8 mouse cellular contexts compared by ENCODE assay signal in the genomic region with DNA sequence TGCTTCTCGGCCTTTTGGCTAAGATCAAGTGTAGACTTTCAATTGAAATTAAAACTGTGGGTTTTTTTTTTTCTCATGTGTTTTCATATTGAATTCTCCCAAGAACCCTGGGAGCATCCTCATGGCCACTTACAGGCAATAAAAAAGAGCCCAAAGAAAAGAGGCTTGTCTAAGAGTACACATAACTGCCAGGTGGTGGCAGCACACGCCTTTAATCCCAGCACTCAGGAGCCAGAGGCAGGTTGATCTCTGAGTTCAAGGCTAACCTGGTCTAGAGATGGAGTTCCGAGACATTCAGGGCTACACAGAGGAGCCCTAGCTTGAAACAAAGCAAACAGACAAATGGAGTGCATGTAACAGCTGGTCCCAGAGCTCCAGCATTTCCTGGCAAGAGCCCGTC. TPM values are rescaled to one million over a fixed set of nuclear protein-coding genes. Genes with fewer than 3 reads are reported as not detected.
DNase-seq lines count a peak whose midpoint lies in the region; ATAC-seq and TF ChIP-seq lines count a peak whose summit lies in the region.

No protein-coding gene starts in this region.

- H3K9ac ChIP-seq in kidney, postnatal 0 days (ENCODE audit: low read depth, low read length) = no peak overlapping the region
- no peak overlapping the region for H3K9ac ChIP-seq in CH12.LX (ENCODE audit: insufficient read depth, low read depth)
- no peak overlapping the region for H3K9ac ChIP-seq in neural tube, embryonic 15.5 days (replicated peaks)

- in situ Hi-C loops in CH12.LX (cut with MboI; ENCODE audit: low pct_ligation_motif_present, low pct_unique_long_range_greater_than_20kb, low sequenced_read_pairs) = loop anchor here (5.0 to 10.0 kb wide), 2 partner anchors 41 to 109 kb away; partner anchors contain the start of gene Mapkapk3

- no peak overlapping the region for H3K4me3 ChIP-seq in kidney, postnatal 0 days (replicated peaks; ENCODE audit: low read depth, low read length)
- no peak overlapping the region for H3K4me3 ChIP-seq in CH12.LX (replicated peaks in 1 of 3; ENCODE audit: low read depth in 2 of 3, low read length in 2 of 3, poor library complexity in 1 of 3)
- no peak overlapping the region for H3K4me3 ChIP-seq in neural tube, embryonic 15.5 days (replicated peaks)

- 59% methylated on average over 4 of the region's 4 CpGs for WGBS in kidney, postnatal 0 days
- 66% methylated on average over 4 of the region's 4 CpGs for WGBS in neural tube, embryonic 15.5 days

- TF ChIP-seq CTCF in kidney, postnatal 0 days (IDR thresholded peaks at IDR 0.05; ENCODE audit: low read depth) = peak; percentile 63
- peak; percentile 18 to 87; a peak in 3 of 4 replicates for TF ChIP-seq CTCF in CH12.LX (conservative IDR thresholded peaks at IDR 0.05 in 1 of 2, IDR thresholded peaks at IDR 0.05 in 1 of 2; ENCODE audit: low read depth in 2 of 2, low read length in 2 of 2)

- no peak overlapping the region for H3K27ac ChIP-seq in kidney, postnatal 0 days
- H3K27ac ChIP-seq in CH12.LX (ENCODE audit: insufficient read depth, low read depth) = no peak overlapping the region
- H3K27ac ChIP-seq in neural tube, embryonic 15.5 days (replicated peaks) = no peak overlapping the region

- no peaks in the 10 kb centered on the region for H3K4me1 ChIP-seq in kidney, postnatal 0 days (replicated peaks; ENCODE audit: insufficient read depth, low read length)
- no peaks in the 10 kb centered on the region for H3K4me1 ChIP-seq in CH12.LX (ENCODE audit: control insufficient read depth in 1 of 2, insufficient read depth in 2 of 2)
- H3K4me1 ChIP-seq in neural tube, embryonic 15.5 days = peaks cover 3% of the 10 kb centered on the region; the same call in 1 of the 2 replicates

- intact Hi-C loops in left cerebral cortex, postnatal 10 days (cut with DNase I) = loop anchor here (5.0 kb wide), 2 partner anchors 46 to 96 kb away; partner anchors contain the start of gene 6430571L13Rik

- no peak overlapping the region for H3K4me2 ChIP-seq in kidney, postnatal 0 days (ENCODE audit: low read length)
- H3K4me2 ChIP-seq in CH12.LX (ENCODE audit: insufficient read depth, low read depth, poor library complexity, severe bottlenecking) = no peak overlapping the region
- no peak overlapping the region for H3K4me2 ChIP-seq in neural tube, embryonic 15.5 days

- no peak for TF ChIP-seq EP300 in CH12.LX (IDR thresholded peaks at IDR 0.05; ENCODE audit: low read length)

- no peak for ATAC-seq in kidney, postnatal 0 days (replicated peaks; ENCODE audit: low FRiP score, low read depth)
- ATAC-seq in neural tube, embryonic 15.5 days (ENCODE audit: low FRiP score) = no peak
- ATAC-seq in monocyte, adult 5-6 weeks (replicated peaks; ENCODE audit: insufficient number of reproducible peaks, low FRiP score, low TSS enrichment, poor library complexity, severe bottlenecking) = no peak

- dilution Hi-C loops in CH12.LX (cut with MboI; ENCODE audit: extremely low pct_ligation_motif_present, extremely low pct_unique_long_range_greater_than_20kb, low sequenced_read_pairs) = no loop called here

- peak; percentile 46 for DNase-seq in kidney, postnatal 0 days (ENCODE audit: low spot score)
- no peak for DNase-seq in kidney, adult 11 months
- DNase-seq in CH12.LX (ENCODE audit: extremely low read depth) (peak; percentile 33), R1 (ENCODE audit: low read depth, low spot score) (peak; percentile 71)
- DNase-seq in lung, postnatal 10 days = peak; percentile 21
- DNase-seq in left cerebral cortex, postnatal 10 days (ENCODE audit: extremely low spot score in 1 of 2, low spot score in 2 of 2) = no peak

- H3K79me2 ChIP-seq in CH12.LX (replicated peaks; ENCODE audit: control insufficient read depth, extremely low read depth, insufficient read depth, poor library complexity, severe bottlenecking) = no peaks in the 10 kb centered on the region

- no peaks in the 10 kb centered on the region for H3K36me3 ChIP-seq in kidney, postnatal 0 days (ENCODE audit: insufficient read depth, low read length)
- H3K36me3 ChIP-seq in CH12.LX (replicated peaks in 1 of 2; ENCODE audit: control insufficient read depth in 1 of 2, insufficient read depth in 1 of 2, low read length in 1 of 2) = no peaks in the 10 kb centered on the region
- H3K36me3 ChIP-seq in neural tube, embryonic 15.5 days = no peaks in the 10 kb centered on the region

- TF ChIP-seq POLR2A in CH12.LX (IDR thresholded peaks at IDR 0.05; ENCODE audit: low read depth, low read length) = no peak

- TF ChIP-seq RAD21 in CH12.LX (IDR thresholded peaks at IDR 0.05; ENCODE audit: low read depth, low read length) = peak; percentile 81

- H3K27me3 ChIP-seq in kidney, postnatal 0 days (ENCODE audit: insufficient read depth, low read length) = no peaks in the 10 kb centered on the region
- H3K27me3 ChIP-seq in CH12.LX (replicated peaks) = peaks cover 28% of the 10 kb centered on the region
- H3K27me3 ChIP-seq in neural tube, embryonic 15.5 days (replicated peaks) = no peaks in the 10 kb centered on the region

- H3K9me3 ChIP-seq in kidney, postnatal 0 days (replicated peaks; ENCODE audit: low read length) = no peaks in the 10 kb centered on the region
- H3K9me3 ChIP-seq in CH12.LX (replicated peaks; ENCODE audit: low read length) = no peaks in the 10 kb centered on the region
- no peaks in the 10 kb centered on the region for H3K9me3 ChIP-seq in neural tube, embryonic 15.5 days (replicated peaks)

TF ChIP-seq in CH12.LX, 34 proteins besides CTCF, POLR2A, EP300 and RAD21:
- TF ChIP-seq BHLHE40 (IDR thresholded peaks at IDR 0.05; ENCODE audit: low read depth, low read length) (no peak), ZC3H11A (IDR thresholded peaks at IDR 0.05; ENCODE audit: low read depth, low read length) (peak; percentile 66), SMC3 (IDR thresholded peaks at IDR 0.05; ENCODE audit: low read depth, low read length) (peak; percentile 88), MEF2A (IDR thresholded peaks at IDR 0.05; ENCODE audit: borderline replicate concordance, low read depth, low read length) (no peak), PAX5 (IDR thresholded peaks at IDR 0.05; ENCODE audit: low read length) (no peak)

RNA-seq across cellular contexts. Expression of gene Dock3, which starts 14.5 kb away (rescaled TPM):
- polyA plus RNA-seq in kidney, postnatal 0 days (2015; fragmentation: Nextera tagmentation; extraction: Ambion mirVana) = 0.20 and 0.37 TPM in 2 replicates
- total RNA-seq in CH12.LX (2012; rRNA removed) (0.21 and 0.30 TPM in 2 replicates), CH12.LX (2014; rRNA removed) (not detected in 2 replicates)
- not detected in 2 replicates for polyA plus RNA-seq in CH12.LX (2012; ENCODE audit: insufficient read length, low read depth)
- polyA plus RNA-seq in neural tube, embryonic 15.5 days (2015; fragmentation: Nextera tagmentation; extraction: Ambion mirVana) = 18.6 and 26.7 TPM in 2 replicates
- 100 to 1,000 TPM; 168 to 173 TPM for total RNA-seq in left cerebral cortex, postnatal 10 days (2021)
- total RNA-seq in monocyte, adult 5-6 weeks (2017) = 0.19 TPM in 1 of 3 replicates, not detected in the others

RNA-seq across cellular contexts. Expression of gene Mapkapk3, which starts 43.5 kb away (rescaled TPM):
- polyA plus RNA-seq in kidney, postnatal 0 days (2015; fragmentation: Nextera tagmentation; extraction: Ambion mirVana) = 13.4 and 14.0 TPM in 2 replicates
- total RNA-seq in CH12.LX (2012; rRNA removed) (33.3 and 39.8 TPM in 2 replicates), CH12.LX (2014; rRNA removed) (29.1 and 29.9 TPM in 2 replicates)
- polyA plus RNA-seq in CH12.LX (2012; ENCODE audit: insufficient read length, low read depth) = 30.1 and 33.1 TPM in 2 replicates
- 2.2 and 9.4 TPM in 2 replicates for polyA plus RNA-seq in neural tube, embryonic 15.5 days (2015; fragmentation: Nextera tagmentation; extraction: Ambion mirVana)
- 1 to 10 TPM; 1.9 to 2.7 TPM for total RNA-seq in left cerebral cortex, postnatal 10 days (2021)
- total RNA-seq in monocyte, adult 5-6 weeks (2017) = 69.0 to 81.2 TPM (median 74.8 TPM) in 3 replicates

RNA-seq across cellular contexts. Expression of gene Cish, which starts 49.7 kb away (rescaled TPM):
- polyA plus RNA-seq in kidney, postnatal 0 days (2015; fragmentation: Nextera tagmentation; extraction: Ambion mirVana) = 26.2 and 30.5 TPM in 2 replicates
- total RNA-seq in CH12.LX (2012; rRNA removed) (1.7 and 3.5 TPM in 2 replicates), CH12.LX (2014; rRNA removed) (0.42 and 0.43 TPM in 2 replicates)
- 2.2 and 4.6 TPM in 2 replicates for polyA plus RNA-seq in CH12.LX (2012; ENCODE audit: insufficient read length, low read depth)
- polyA plus RNA-seq in neural tube, embryonic 15.5 days (2015; fragmentation: Nextera tagmentation; extraction: Ambion mirVana) = 12.6 and 15.5 TPM in 2 replicates
- total RNA-seq in left cerebral cortex, postnatal 10 days (2021) = 10 to 100 TPM in 1 of 2 experiments, 1 to 10 TPM in 1; 9.4 to 11.8 TPM
- 2.0 to 4.4 TPM (median 3.0 TPM) in 3 replicates for total RNA-seq in monocyte, adult 5-6 weeks (2017)

Comparison
In these comparisons a context has a peak if more than half of its experiments do, and no peak if none do; other contexts are left out.
1. DNase-seq: peak in kidney, postnatal 0 days (single experiment), CH12.LX (single experiment), R1 (single experiment) and lung, postnatal 10 days (single experiment); none in kidney, adult 11 months (single experiment) and left cerebral cortex, postnatal 10 days (0 of 2).
2. RNA of gene Dock3, which starts 14.5 kb away (total RNA-seq): 168 to 173 TPM in left cerebral cortex, postnatal 10 days; 0.21 to 0.30 TPM in CH12.LX and 0.19 TPM in monocyte, adult 5-6 weeks; every median in the first group is over 100 times any median in the second.
3. RNA of gene Mapkapk3, which starts 43.5 kb away (total RNA-seq): 69.0 to 81.2 TPM in monocyte, adult 5-6 weeks and 29.1 to 39.8 TPM in CH12.LX; 1.9 to 2.7 TPM in left cerebral cortex, postnatal 10 days; every median in the first group is over 4 times any median in the second.